Mouse (Mus musculus): ENCODE data around the gene Csde1. TPM values are rescaled to one million over a fixed set of nuclear protein-coding genes. Genes with fewer than 3 reads are reported as not detected.

The Csde1 gene
- total RNA-seq (2014; fragmentation: Nextera tagmentation) (257 and 283 TPM in 2 replicates), total RNA-seq (2017) (739 and 762 TPM in 2 replicates)

- peak; percentile 78 for ATAC-seq (replicated peaks; ENCODE audit: poor library complexity, severe bottlenecking)
Measured at GRCm38 (mm10) chr3:103020249-103020942, at the start of gene Csde1. Csde1 (plus strand) TSS chr3:103020426.

GRCm38 (mm10) chr3:102970508-102970907, 49.7 kb upstream of the Csde1 start:
- no peak for ATAC-seq (replicated peaks; ENCODE audit: poor library complexity, severe bottlenecking)

GRCm38 (mm10) chr3:102976906-102977305, 43.3 kb upstream of the Csde1 start:
- ATAC-seq (replicated peaks; ENCODE audit: poor library complexity, severe bottlenecking) = no peak

- no peak for ATAC-seq (replicated peaks; ENCODE audit: poor library complexity, severe bottlenecking)
Measured at GRCm38 (mm10) chr3:102979550-102980348, 40.5 kb upstream of the Csde1 start.

GRCm38 (mm10) chr3:102980349-102980736, 39.9 kb upstream of the Csde1 start:
- no peak for ATAC-seq (replicated peaks; ENCODE audit: poor library complexity, severe bottlenecking)

- ATAC-seq (replicated peaks; ENCODE audit: poor library complexity, severe bottlenecking) = no peak
Measured at GRCm38 (mm10) chr3:102991041-102991440, 29.2 kb upstream of the Csde1 start.

GRCm38 (mm10) chr3:102992936-102993335, 27.3 kb upstream of the Csde1 start:
- no peak for ATAC-seq (replicated peaks; ENCODE audit: poor library complexity, severe bottlenecking)

- ATAC-seq (replicated peaks; ENCODE audit: poor library complexity, severe bottlenecking) = no peak
Measured at GRCm38 (mm10) chr3:102995233-102995604, 25.0 kb upstream of the Csde1 start.

- peak; percentile 89 for ATAC-seq (replicated peaks; ENCODE audit: poor library complexity, severe bottlenecking)
Measured at GRCm38 (mm10) chr3:102995605-102996321, 24.5 kb upstream of the Csde1 start, which contains the start of gene Sike1. Sike1 (plus strand) TSS chr3:102995708.

GRCm38 (mm10) chr3:102997036-102997435, 23.2 kb upstream of the Csde1 start:
- no peak for ATAC-seq (replicated peaks; ENCODE audit: poor library complexity, severe bottlenecking)

GRCm38 (mm10) chr3:102997591-102997990, 22.6 kb upstream of the Csde1 start:
- ATAC-seq (replicated peaks; ENCODE audit: poor library complexity, severe bottlenecking) = no peak

- ATAC-seq (replicated peaks; ENCODE audit: poor library complexity, severe bottlenecking) = no peak
Measured at GRCm38 (mm10) chr3:103001595-103001994, 18.6 kb upstream of the Csde1 start.

GRCm38 (mm10) chr3:103017350-103017749, 2.9 kb upstream of the Csde1 start:
- ATAC-seq (replicated peaks; ENCODE audit: poor library complexity, severe bottlenecking) = peak; percentile 50

- no peak for ATAC-seq (replicated peaks; ENCODE audit: poor library complexity, severe bottlenecking)
Measured at GRCm38 (mm10) chr3:103019462-103019861, 764 bp upstream of the Csde1 start.

- peak; percentile 69 for ATAC-seq (replicated peaks; ENCODE audit: poor library complexity, severe bottlenecking)
Measured at GRCm38 (mm10) chr3:103020943-103021638, 865 bp downstream of the Csde1 start.

GRCm38 (mm10) chr3:103026174-103026573, 5.9 kb downstream of the Csde1 start:
- 0 out of 2 replicates have a peak, but pooled peaks have one; percentile 33 for ATAC-seq (replicated peaks; ENCODE audit: poor library complexity, severe bottlenecking)

GRCm38 (mm10) chr3:103040285-103040684, 20.1 kb downstream of the Csde1 start:
- no peak for ATAC-seq (replicated peaks; ENCODE audit: poor library complexity, severe bottlenecking)

- ATAC-seq (replicated peaks; ENCODE audit: poor library complexity, severe bottlenecking) = no peak
Measured at GRCm38 (mm10) chr3:103040861-103041379, 20.7 kb downstream of the Csde1 start.

- no peak for ATAC-seq (replicated peaks; ENCODE audit: poor library complexity, severe bottlenecking)
Measured at GRCm38 (mm10) chr3:103056016-103056595, 35.9 kb downstream of the Csde1 start.

GRCm38 (mm10) chr3:103057752-103058151, 37.5 kb downstream of the Csde1 start:
- ATAC-seq (replicated peaks; ENCODE audit: poor library complexity, severe bottlenecking) = peak; percentile 10

Measured in granulocyte monocyte progenitor cell, adult 5-6 weeks (primary cell).